Mouse (Mus musculus): ENCODE results near the gene Zdhhc19. TPM values are rescaled to one million over a fixed set of nuclear protein-coding genes. Genes with fewer than 3 reads are reported as not detected.

Zdhhc19 gene
- total and polyA plus RNA-seq, 3 experiments: 0.58 to 1.4 TPM; not detected in 1

DNA sequence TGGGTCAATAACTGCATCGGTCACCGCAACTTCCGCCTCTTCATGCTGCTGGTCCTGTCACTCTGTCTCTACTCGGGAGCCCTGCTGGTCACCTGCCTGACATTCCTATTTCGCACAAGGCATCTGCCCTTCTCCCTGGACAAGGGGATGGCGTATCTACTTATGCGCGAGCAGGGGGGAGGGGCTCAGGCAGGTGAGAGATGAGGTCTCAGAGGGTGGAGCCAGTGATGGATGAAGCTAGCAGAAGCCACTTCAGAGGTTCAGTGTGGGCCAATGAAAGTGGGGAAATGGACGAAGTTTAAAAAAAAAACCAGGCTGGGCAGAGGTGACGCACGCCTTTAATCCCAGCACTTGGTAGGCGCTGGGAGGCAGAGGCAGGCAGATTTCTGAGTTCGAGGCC lies 2.9 kb downstream of the Zdhhc19 start:
- H3K27me3 ChIP-seq (ENCODE audit: control insufficient read depth in 1 of 2, insufficient read depth in 2 of 2, low read length in 2 of 2): no peaks in the 10 kb centered on the region
- H3K27ac ChIP-seq (ENCODE audit: control insufficient read depth, low read depth, low read length): no peak overlapping the region
- no peak overlapping the region for H3K4me3 ChIP-seq (ENCODE audit: control insufficient read depth in 1 of 2, insufficient read depth in 1 of 2, low read depth in 2 of 2, low read length in 2 of 2)
- DNase-seq (ENCODE audit: low read depth, low spot score): no peak
- H3K4me1 ChIP-seq (ENCODE audit: control insufficient read depth in 1 of 2, insufficient read depth in 2 of 2, low read length in 2 of 2): no peaks in the 10 kb centered on the region
- no peaks in the 10 kb centered on the region for H3K9me3 ChIP-seq (replicated peaks; ENCODE audit: insufficient read depth, low read length)
- no peaks in the 10 kb centered on the region for H3K36me3 ChIP-seq (ENCODE audit: control insufficient read depth in 1 of 2, insufficient read depth in 2 of 2, low read length in 2 of 2)
- H3K79me2 ChIP-seq (ENCODE audit: control insufficient read depth, insufficient read depth, low read length, poor library complexity): no peaks in the 10 kb centered on the region
- H3K9ac ChIP-seq (ENCODE audit: control insufficient read depth, low read depth, low read length, poor library complexity, severe bottlenecking): no peak overlapping the region
- TF ChIP-seq RAD21 (IDR thresholded peaks at IDR 0.05; ENCODE audit: low read depth, low read length) (no peak), ZNF384 (IDR thresholded peaks at IDR 0.05; ENCODE audit: low read depth, low read length) (no peak), GABPA (IDR thresholded peaks at IDR 0.05; ENCODE audit: low read depth, low read length) (no peak), E2F4 (IDR thresholded peaks at IDR 0.05; ENCODE audit: borderline replicate concordance, low read depth, low read length) (no peak), MXI1 (IDR thresholded peaks at IDR 0.05; ENCODE audit: low read depth, low read length) (no peak), SIN3A (IDR thresholded peaks at IDR 0.05; ENCODE audit: low read length) (no peak), MYC (IDR thresholded peaks at IDR 0.05; ENCODE audit: low read depth, low read length) (no peak), SMC3 (IDR thresholded peaks at IDR 0.05; ENCODE audit: low read depth, low read length) (no peak), ELF1 (IDR thresholded peaks at IDR 0.05; ENCODE audit: low read depth, low read length) (no peak), MYB (IDR thresholded peaks at IDR 0.05; ENCODE audit: low read depth, low read length) (no peak), EP300 (IDR thresholded peaks at IDR 0.05; ENCODE audit: low read depth in 1 of 2, low read length in 2 of 2) (no peak), GATA1 (IDR thresholded peaks at IDR 0.05; ENCODE audit: low read depth, low read length) (no peak)

DNA sequence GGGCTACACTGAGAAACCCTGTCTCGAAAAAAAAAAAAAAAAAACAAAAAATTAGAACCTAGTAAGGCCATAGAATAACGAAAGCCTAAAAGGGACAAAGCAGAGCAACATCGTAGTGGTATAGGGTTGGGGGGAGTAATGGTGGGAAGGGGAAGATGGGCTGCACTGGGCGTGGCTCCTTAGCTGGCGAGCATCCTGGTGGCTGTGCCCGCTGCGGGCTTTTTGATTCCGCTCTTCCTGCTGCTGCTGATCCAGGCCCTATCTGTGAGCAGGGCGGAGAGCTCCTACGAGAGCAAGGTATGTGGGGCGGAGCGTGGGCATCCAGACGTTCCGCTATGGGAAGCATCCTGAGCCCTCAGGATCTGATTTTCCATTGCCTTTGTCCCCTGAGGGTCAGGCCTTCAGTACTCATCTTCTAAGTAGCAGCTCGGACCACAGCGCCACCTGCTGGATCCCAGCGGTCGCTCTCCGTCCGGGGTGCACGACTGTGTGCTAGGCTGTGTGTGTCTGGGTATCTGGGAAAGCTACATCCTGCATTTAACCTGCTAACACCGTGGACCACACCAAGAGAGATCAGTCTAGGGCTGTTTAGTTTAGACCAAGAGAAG lies 3.5 kb downstream of the Zdhhc19 start:
- no peak overlapping the region for H3K9ac ChIP-seq (ENCODE audit: control insufficient read depth, low read depth, low read length, poor library complexity, severe bottlenecking)
- H3K27me3 ChIP-seq (ENCODE audit: control insufficient read depth in 1 of 2, insufficient read depth in 2 of 2, low read length in 2 of 2): no peaks in the 10 kb centered on the region
- no peaks in the 10 kb centered on the region for H3K36me3 ChIP-seq (ENCODE audit: control insufficient read depth in 1 of 2, insufficient read depth in 2 of 2, low read length in 2 of 2)
- TF ChIP-seq POLR2AphosphoS2 (IDR thresholded peaks at IDR 0.05; ENCODE audit: low read length) (no peak), ELF1 (IDR thresholded peaks at IDR 0.05; ENCODE audit: low read depth, low read length) (no peak), ZC3H11A (IDR thresholded peaks at IDR 0.05; ENCODE audit: low read depth, low read length) (peak; percentile 99), SMC3 (IDR thresholded peaks at IDR 0.05; ENCODE audit: low read depth, low read length) (peak; percentile 98), CTCF (IDR thresholded peaks at IDR 0.05 in 2 of 3, conservative IDR thresholded peaks at IDR 0.05 in 1 of 3; ENCODE audit: control insufficient read depth in 1 of 3, insufficient read depth in 1 of 3, low read depth in 2 of 3, low read length in 3 of 3, poor library complexity in 1 of 3, severe bottlenecking in 1 of 3) (peak; percentile 95 to 99 (median 98)), RAD21 (IDR thresholded peaks at IDR 0.05; ENCODE audit: low read depth, low read length) (peak; percentile 97)
- no peaks in the 10 kb centered on the region for H3K9me3 ChIP-seq (replicated peaks; ENCODE audit: insufficient read depth, low read length)
- no peaks in the 10 kb centered on the region for H3K79me2 ChIP-seq (ENCODE audit: control insufficient read depth, insufficient read depth, low read length, poor library complexity)
- H3K4me3 ChIP-seq (ENCODE audit: control insufficient read depth in 1 of 2, insufficient read depth in 1 of 2, low read depth in 2 of 2, low read length in 2 of 2): no peak overlapping the region
- peak; percentile 84 for DNase-seq (ENCODE audit: low read depth, low spot score)
- no peaks in the 10 kb centered on the region for H3K4me1 ChIP-seq (ENCODE audit: control insufficient read depth in 1 of 2, insufficient read depth in 2 of 2, low read length in 2 of 2)
- no peak overlapping the region for H3K27ac ChIP-seq (ENCODE audit: control insufficient read depth, low read depth, low read length)

DNA sequence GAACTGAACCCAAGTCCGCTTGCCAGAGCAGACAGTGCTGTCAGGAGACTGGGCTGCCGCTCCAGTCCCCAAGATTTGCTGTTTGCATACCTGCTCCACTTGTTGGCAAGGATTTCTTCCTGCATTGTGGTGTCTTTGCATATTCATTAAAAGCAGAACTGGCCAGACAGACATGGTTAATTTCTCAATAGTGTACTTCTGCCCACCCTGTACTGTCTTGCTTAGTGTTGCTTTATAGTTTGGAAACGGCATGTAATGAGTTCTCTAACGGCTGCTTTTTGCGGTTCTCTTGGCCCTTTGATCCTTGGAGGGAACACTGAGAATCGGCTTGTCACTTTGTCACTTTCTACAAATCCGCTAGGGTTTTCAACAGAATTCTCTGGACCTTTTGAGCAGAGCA lies 5.4 kb downstream of the Zdhhc19 start:
- no peak overlapping the region for H3K4me3 ChIP-seq (ENCODE audit: control insufficient read depth in 1 of 2, insufficient read depth in 1 of 2, low read depth in 2 of 2, low read length in 2 of 2)
- no peaks in the 10 kb centered on the region for H3K36me3 ChIP-seq (ENCODE audit: control insufficient read depth in 1 of 2, insufficient read depth in 2 of 2, low read length in 2 of 2)
- no peaks in the 10 kb centered on the region for H3K4me1 ChIP-seq (ENCODE audit: control insufficient read depth in 1 of 2, insufficient read depth in 2 of 2, low read length in 2 of 2)
- H3K27me3 ChIP-seq (ENCODE audit: control insufficient read depth in 1 of 2, insufficient read depth in 2 of 2, low read length in 2 of 2): no peaks in the 10 kb centered on the region
- H3K27ac ChIP-seq (ENCODE audit: control insufficient read depth, low read depth, low read length): no peak overlapping the region
- TF ChIP-seq RAD21 (IDR thresholded peaks at IDR 0.05; ENCODE audit: low read depth, low read length): no peak
- no peak for TF ChIP-seq HCFC1 (IDR thresholded peaks at IDR 0.05; ENCODE audit: low read depth, low read length)
- no peak for TF ChIP-seq TBP (IDR thresholded peaks at IDR 0.05; ENCODE audit: low read depth, low read length)
- no peak for DNase-seq (ENCODE audit: low read depth, low spot score)
- no peak overlapping the region for H3K9ac ChIP-seq (ENCODE audit: control insufficient read depth, low read depth, low read length, poor library complexity, severe bottlenecking)
- no peaks in the 10 kb centered on the region for H3K9me3 ChIP-seq (replicated peaks; ENCODE audit: insufficient read depth, low read length)
- H3K79me2 ChIP-seq (ENCODE audit: control insufficient read depth, insufficient read depth, low read length, poor library complexity): no peaks in the 10 kb centered on the region

Measured in MEL (cell line).